Mouse (Mus musculus) lung, adult 2 months (tissue): ENCODE measurements at regions not wholly inside any gene's neighbourhood (a gene's known extent, or its start where the extent isn't known, plus 50 kb on each side); places are given as distances from the start of the nearest gene placed in this dataset.

Source experiments
- CTCF ChIP-seq: fragments of 200-500 bp; IDR thresholded peaks from 2 replicates; pipeline ENCODE4 v1.5.1; 2011; ENCODE audit warnings: mild to moderate bottlenecking, low read length, control low read depth; ENCODE audit not compliant: insufficient read depth
- POLR2A ChIP-seq: fragments of 200-500 bp; IDR thresholded peaks from 2 replicates; pipeline ENCODE4 v1.6.1; 2011; ENCODE audit warnings: low read depth, mild to moderate bottlenecking, control low read depth, low read length, borderline replicate concordance; ENCODE audit errors: extremely low read depth

- TF ChIP-seq CTCF (no peak), POLR2A (no peak)
Observed at GRCm38 (mm10) chr3:147458115-147458514, 605.9 kb downstream of the Ttll7 start.
